Mouse (Mus musculus): ENCODE measurements around the gene Tnfaip1. TPM values are rescaled to one million over a fixed set of nuclear protein-coding genes. Genes with fewer than 3 reads are reported as not detected.

Tnfaip1 gene
- polyA plus RNA-seq (2017; shearing (Covaris generic)): 10 to 100 TPM; 11.1 to 19.9 TPM

GRCm38 (mm10) chr11:78536080-78536689 is at the start of gene Tnfaip1, which contains the start of gene Ift20:
TSS of gene Tnfaip1 (minus strand) at chr11:78536332.
TSS of gene Ift20 (plus strand) at chr11:78536361.

DNA sequence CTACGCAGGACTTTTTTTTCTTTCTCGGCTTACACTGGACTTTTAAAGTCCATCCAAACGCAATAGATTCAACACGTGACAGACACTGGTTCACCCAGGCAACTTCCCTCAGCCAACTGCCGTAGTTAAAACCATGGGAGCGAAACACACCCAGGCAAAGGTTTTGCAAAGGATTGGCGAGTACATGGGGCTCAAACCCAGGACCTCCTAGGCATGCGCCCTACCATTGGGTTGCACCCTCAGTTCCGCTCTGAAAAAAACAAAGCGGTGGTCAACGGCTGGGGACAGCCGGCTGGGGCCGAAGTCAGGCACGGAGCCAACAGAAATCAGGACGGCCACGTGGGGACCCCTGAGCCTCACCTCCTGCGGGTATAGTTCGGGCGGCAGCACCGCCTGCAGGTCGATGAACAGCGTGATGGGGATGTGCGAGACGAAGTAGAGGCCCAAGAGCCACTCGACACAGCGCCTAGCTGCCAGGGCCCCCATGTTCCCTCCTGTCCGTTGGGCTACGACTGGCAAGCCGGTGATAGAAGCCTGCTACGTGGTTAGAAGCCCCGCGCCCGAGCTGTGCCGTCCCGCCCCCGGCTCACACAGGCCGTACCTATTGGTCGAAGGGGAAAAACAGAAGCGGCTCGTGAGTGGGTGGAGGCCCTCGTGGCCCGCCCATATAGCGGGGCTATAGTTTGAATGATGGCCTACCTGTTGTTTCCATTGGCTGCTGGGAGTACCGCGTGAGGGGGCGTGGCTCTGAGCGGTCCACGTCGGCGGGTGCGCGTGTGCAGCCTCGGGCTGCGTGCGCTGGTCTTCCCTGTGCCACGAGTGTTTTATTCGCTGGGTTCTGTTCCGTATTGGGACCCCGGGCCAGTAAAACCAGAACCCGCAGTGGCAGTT is 14.3 kb upstream of the Tnfaip1 start, which contains the start of gene Tmem97:
Gene Tmem97, minus strand, starts transcription at position 610 of the 891 bp plus-strand sequence.

GRCm38 (mm10) chr11:78512025-78512957 is 23.8 kb downstream of the Tnfaip1 start, which contains the start of the genes Tmem199 and Poldip2:
TSS of gene Tmem199 (minus strand) at chr11:78512172.
TSS of gene Poldip2 (plus strand) at chr11:78512193.

DNA sequence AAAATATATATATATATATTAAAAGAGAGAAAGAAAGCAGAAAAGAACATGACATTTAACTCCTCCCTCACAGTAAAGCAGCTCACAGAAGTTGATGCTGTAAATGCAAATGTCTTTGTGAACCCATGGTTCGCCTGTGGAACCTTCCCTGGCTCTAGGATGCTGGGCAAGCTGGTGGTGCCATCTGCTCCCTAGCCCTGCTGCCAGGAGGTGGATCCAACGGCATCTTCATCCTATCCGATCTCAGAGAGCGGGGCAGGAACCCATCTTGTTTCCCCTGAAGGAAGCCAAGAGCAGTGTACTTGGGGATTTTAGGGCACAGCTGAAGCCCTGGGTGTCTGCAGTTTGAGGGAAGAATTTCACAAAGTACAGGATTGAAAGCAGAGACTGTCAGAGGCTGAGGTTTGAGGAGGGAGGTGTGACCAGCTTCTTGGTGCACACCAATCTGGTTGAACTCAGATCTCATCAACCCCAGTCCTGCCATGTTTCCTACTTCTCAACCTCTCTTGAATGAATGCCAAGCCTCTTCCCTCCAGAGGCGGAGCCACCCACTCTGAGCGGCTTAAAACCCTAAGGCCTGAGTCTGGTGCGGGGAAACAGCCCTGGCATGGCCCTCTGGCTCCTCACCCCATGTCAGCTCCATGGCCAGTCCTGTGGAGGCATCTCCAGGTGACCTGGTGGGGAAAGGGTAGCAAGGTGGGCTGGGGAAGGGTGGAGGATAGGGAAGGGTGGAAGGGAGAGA is 33.1 kb downstream of the Tnfaip1 start, which contains the start of gene Sebox:
Gene Sebox, plus strand, starts transcription at position 539 of the 742 bp plus-strand sequence.

GRCm38 (mm10) chr11:78499004-78499403 is 37.1 kb downstream of the Tnfaip1 start, which contains the start of gene Vtn:
TSS of gene Vtn (plus strand) at chr11:78499091.

GRCm38 (mm10) chr11:78497544-78498522 is 38.3 kb downstream of the Tnfaip1 start, which contains the start of gene Sarm1:
TSS of gene Sarm1 (minus strand) at chr11:78497754.

Other genes with a start within 250 kb of the Tnfaip1 start
- gene BC030499, start 245.5 kb downstream of the Tnfaip1 start, polyA plus RNA-seq (2017; shearing (Covaris generic)): under 1 TPM; 0.27 to 0.36 TPM
- 1 to 10 TPM; 5.3 to 6.0 TPM for gene Spag5, start 234.8 kb downstream of the Tnfaip1 start, polyA plus RNA-seq (2017; shearing (Covaris generic))
- gene Aldoc, start 213.4 kb downstream of the Tnfaip1 start, polyA plus RNA-seq (2017; shearing (Covaris generic)): 10 to 100 TPM in 1 of 2 experiments, 1 to 10 TPM in 1; 2.4 to 12.9 TPM
- gene Pigs, start 207.9 kb downstream of the Tnfaip1 start, polyA plus RNA-seq (2017; shearing (Covaris generic)): 100 to 1,000 TPM in 1 of 2 experiments, 10 to 100 TPM in 1; 70.7 to 114 TPM
- gene Unc119, start 192.8 kb downstream of the Tnfaip1 start, polyA plus RNA-seq (2017; shearing (Covaris generic)): 100 to 1,000 TPM in 1 of 2 experiments, 10 to 100 TPM in 1; 57.5 to 101 TPM
- not detected for gene Foxn1, start 149.8 kb downstream of the Tnfaip1 start, polyA plus RNA-seq (2017; shearing (Covaris generic))
- not detected for gene Slc13a2, start 114.1 kb downstream of the Tnfaip1 start, polyA plus RNA-seq (2017; shearing (Covaris generic))
- 1 to 10 TPM in 1 of 2 experiments, under 1 TPM in 1; 0.78 to 1.3 TPM for gene Slc46a1, start 70.6 kb downstream of the Tnfaip1 start, polyA plus RNA-seq (2017; shearing (Covaris generic))
- 1 to 10 TPM; 1.8 to 2.3 TPM for gene Sarm1, start 38.6 kb downstream of the Tnfaip1 start, polyA plus RNA-seq (2017; shearing (Covaris generic))
- not detected for gene Vtn, start 37.2 kb downstream of the Tnfaip1 start, polyA plus RNA-seq (2017; shearing (Covaris generic))
- gene Sebox, start 32.9 kb downstream of the Tnfaip1 start, polyA plus RNA-seq (2017; shearing (Covaris generic)): under 1 TPM in 1 of 2 experiments, not detected in 1; 0.34 TPM
- 10 to 100 TPM; 36.5 to 43.8 TPM for gene Tmem199, start 24.2 kb downstream of the Tnfaip1 start, polyA plus RNA-seq (2017; shearing (Covaris generic))
- 10 to 100 TPM; 37.7 to 57.4 TPM for gene Poldip2, start 24.1 kb downstream of the Tnfaip1 start, polyA plus RNA-seq (2017; shearing (Covaris generic))
- 100 to 1,000 TPM; 104 to 119 TPM for gene Ift20, start within 50 bp of the Tnfaip1 start, polyA plus RNA-seq (2017; shearing (Covaris generic))
- gene Tmem97, start 14.4 kb upstream of the Tnfaip1 start, polyA plus RNA-seq (2017; shearing (Covaris generic)): 10 to 100 TPM; 10.6 to 14.5 TPM
- 10 to 100 TPM; 15.2 to 16.4 TPM for gene Nlk, start 161.0 kb upstream of the Tnfaip1 start, polyA plus RNA-seq (2017; shearing (Covaris generic))
- 10 to 100 TPM; 32.1 to 47.6 TPM for gene Ccnq, start 215.4 kb upstream of the Tnfaip1 start, polyA plus RNA-seq (2017; shearing (Covaris generic))